Mouse (Mus musculus) liver, embryonic 14.5 days (tissue): Measurements from ENCODE around the gene Itih3. TPM values are rescaled to one million over a fixed set of nuclear protein-coding genes. Genes with fewer than 3 reads are reported as not detected.
A peak's percentile ranks its signal among the peaks of the same experiment; 100 is the strongest.

Source experiments
- ATAC-seq: fragments of 200-750 bp; cut with Nextera tagmentation; 2 replicates; pipeline ENCODE4 v1.8.0; 2017; ENCODE audit warnings: moderate number of reproducible peaks, mild to moderate bottlenecking, moderate library complexity; ENCODE audit not compliant: insufficient read depth
- DNase-seq, 3 experiments: peaks; one replicate each; pipeline ENCODE4 v3.0.0-alpha.2; 2012 to 2013; ENCODE audit warnings: low read depth in 3 of 3, low spot score in 3 of 3
- H3K27ac ChIP-seq: fragments of 300-500 bp; sonication (generic); 2 replicates; pipeline ENCODE4 v1.5.1; 2014; ENCODE audit warnings: moderate library complexity, mild to moderate bottlenecking, control low read depth, inconsistent platforms
- H3K27me3 ChIP-seq: fragments of 300-500 bp; sonication (generic); 2 replicates; pipeline ENCODE4 v1.6.1; 2014; ENCODE audit warnings: mild to moderate bottlenecking, low read length, moderate library complexity; ENCODE audit not compliant: control insufficient read depth, insufficient read depth
- H3K36me3 ChIP-seq: fragments of 300-500 bp; sonication (generic); replicated peaks from 2 replicates; pipeline ENCODE4 v1.6.1; 2014; ENCODE audit warnings: low read depth; ENCODE audit not compliant: control insufficient read depth, insufficient read depth
- H3K4me1 ChIP-seq, 2 experiments: fragments of 200-500 bp in 1 of 2; fragments of 300-500 bp in 1 of 2; sonication (generic) in 1 of 2; replicated peaks; 2 replicates each; pipeline ENCODE4 v1.6.1; 2012 to 2014; ENCODE audit warnings: antibody characterized with exemption in 1 of 2, inconsistent platforms in 1 of 2, low read length in 1 of 2; ENCODE audit not compliant: control insufficient read depth in 2 of 2, insufficient read depth in 2 of 2
- H3K4me2 ChIP-seq: fragments of 300-500 bp; sonication (generic); 2 replicates; pipeline ENCODE4 v1.6.1; 2014; ENCODE audit warnings: low read depth, mild to moderate bottlenecking, control low read depth, moderate library complexity
- H3K4me3 ChIP-seq, 2 experiments: fragments of 200-500 bp in 1 of 2; fragments of 300-500 bp in 1 of 2; sonication (generic) in 1 of 2; 2 replicates each; pipeline ENCODE4 v1.5.1; 2012 to 2014; ENCODE audit warnings: low read depth in 2 of 2, low read length in 2 of 2, mild to moderate bottlenecking in 2 of 2, control low read depth in 1 of 2, inconsistent platforms in 1 of 2, moderate library complexity in 1 of 2; ENCODE audit not compliant: insufficient read depth in 1 of 2
- H3K9ac ChIP-seq: fragments of 300-500 bp; sonication (generic); replicated peaks from 2 replicates; pipeline ENCODE4 v1.6.1; 2014; ENCODE audit warnings: mild to moderate bottlenecking, control low read depth, moderate library complexity
- H3K9me3 ChIP-seq: fragments of 300-500 bp; sonication (generic); 2 replicates; pipeline ENCODE4 v1.6.1; 2016; ENCODE audit warnings: low read length, mixed read lengths; ENCODE audit not compliant: control insufficient read depth
- CTCF ChIP-seq: IDR thresholded peaks from 2 replicates; pipeline ENCODE4 v1.5.1; 2016; ENCODE audit warnings: antibody characterized with exemption, low read depth, control low read depth
- EP300 ChIP-seq: IDR thresholded peaks from 2 replicates; pipeline ENCODE4 v1.6.1; 2016; ENCODE audit warnings: antibody characterized with exemption, low read depth
- WGBS: fragments of 180-500 bp; shearing (Covaris S2); extraction: QIAGEN DNeasy Blood & Tissue Kit; methylation state at CpG from one replicate; pipeline ENCODE4 v1.1.7; 2014; ENCODE audit not compliant: insufficient replicate concordance; 5-methylcytosine and 5-hydroxymethylcytosine counted together
- polyA plus RNA-seq, 2 experiments: library from polyadenylated mRNA; depleted of rRNA in 1 of 2; stranded (reverse) in 1 of 2; unstranded in 1 of 2; fragments of >200 nt; fragmentation: Nextera tagmentation in 1 of 2; extraction: Ambion mirVana in 1 of 2; gene quantifications; 2 replicates each; pipeline versions ENCODE4 v1.2.1 to v1.2.3; 2012 to 2014

Itih3 gene
- polyA plus RNA-seq, 2 experiments, result 152 to 275 TPM

DNA sequence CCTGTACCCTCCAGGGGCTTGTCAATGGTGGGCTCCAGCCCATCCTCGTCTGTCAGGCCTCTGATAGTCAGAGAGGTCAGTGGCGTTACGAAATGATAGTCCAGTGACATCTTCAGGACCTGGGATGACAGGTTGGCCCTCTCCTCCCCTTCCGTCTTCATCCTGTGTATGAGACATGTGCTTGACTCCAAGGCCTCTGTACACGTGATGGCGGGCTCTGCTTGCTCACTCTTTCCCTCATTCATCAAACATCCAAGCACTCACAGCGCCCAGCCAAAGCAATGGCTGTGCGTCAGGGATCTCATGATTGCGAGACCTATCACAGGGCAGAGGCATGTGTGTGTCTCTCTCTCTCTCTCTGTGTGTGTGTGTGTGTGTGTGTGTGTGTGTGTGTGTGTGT lies 9.8 kb upstream of the Itih3 start:
- Histone ChIP-seq H3K36me3 (no peaks in the 10 kb centered on the region), H3K9me3 (no peaks in the 10 kb centered on the region), H3K4me3 (no peak overlapping the region), H3K4me1 (no peaks in the 10 kb centered on the region), H3K27me3 (no peaks in the 10 kb centered on the region), H3K9ac (no peak overlapping the region), H3K4me2 (no peak overlapping the region), H3K27ac (no peak overlapping the region)
- DNase-seq (no peak), ATAC-seq (no peak)
- WGBS, result 79% methylated on average over 9 of the region's 9 CpGs
- TF ChIP-seq CTCF (no peak), EP300 (no peak)

- H3K27me3 ChIP-seq, result no peaks in the 10 kb centered on the region
- ATAC-seq, result no peak
- H3K4me3 ChIP-seq, result no peak overlapping the region
- TF ChIP-seq EP300, result no peak
- no peak for TF ChIP-seq CTCF
- H3K4me2 ChIP-seq, result no peak overlapping the region
- 65% methylated on average over 4 of the region's 4 CpGs for WGBS
- no peaks in the 10 kb centered on the region for H3K9me3 ChIP-seq
- no peak overlapping the region for H3K9ac ChIP-seq
- no peaks in the 10 kb centered on the region for H3K36me3 ChIP-seq
- no peaks in the 10 kb centered on the region for H3K4me1 ChIP-seq
- no peak overlapping the region for H3K27ac ChIP-seq
- no peak for DNase-seq
Observed at GRCm38 (mm10) chr14:30930386-30930785, 6.8 kb upstream of the Itih3 start.

- H3K4me1 ChIP-seq, result peaks cover 0 to 6% of the 10 kb centered on the region in 2 experiments; a peak in 2 of 4 replicates
- no peak for TF ChIP-seq EP300
- no peak for TF ChIP-seq CTCF
- 59% methylated on average over 3 of the region's 3 CpGs for WGBS
- no peak overlapping the region for H3K27ac ChIP-seq
- H3K36me3 ChIP-seq, result no peaks in the 10 kb centered on the region
- DNase-seq (no peak), ATAC-seq (no peak)
- no peaks in the 10 kb centered on the region for H3K9me3 ChIP-seq
- no peaks in the 10 kb centered on the region for H3K27me3 ChIP-seq
- H3K9ac ChIP-seq, result no peak overlapping the region
- H3K4me3 ChIP-seq, result no peak overlapping the region
- no peak overlapping the region for H3K4me2 ChIP-seq
Observed at GRCm38 (mm10) chr14:30925492-30925891, 1.9 kb upstream of the Itih3 start.

GRCm38 (mm10) chr14:30922053-30922670 lies 1.4 kb downstream of the Itih3 start:
- 46% methylated on average over 8 of the region's 8 CpGs for WGBS
- Histone ChIP-seq H3K4me2 (peak overlapping the region; percentile 31), H3K9ac (no peak overlapping the region), H3K4me3 (peak overlapping the region; percentile 6 to 48; a peak in 2 of 4 replicates), H3K27me3 (no peaks in the 10 kb centered on the region), H3K36me3 (no peaks in the 10 kb centered on the region), H3K27ac (no peak overlapping the region), H3K9me3 (no peaks in the 10 kb centered on the region), H3K4me1 (peaks cover 0 to 6% of the 10 kb centered on the region in 2 experiments; a peak in 2 of 4 replicates)
- TF ChIP-seq CTCF (no peak), EP300 (no peak)
- DNase-seq (no peak), ATAC-seq (no peak)

DNA sequence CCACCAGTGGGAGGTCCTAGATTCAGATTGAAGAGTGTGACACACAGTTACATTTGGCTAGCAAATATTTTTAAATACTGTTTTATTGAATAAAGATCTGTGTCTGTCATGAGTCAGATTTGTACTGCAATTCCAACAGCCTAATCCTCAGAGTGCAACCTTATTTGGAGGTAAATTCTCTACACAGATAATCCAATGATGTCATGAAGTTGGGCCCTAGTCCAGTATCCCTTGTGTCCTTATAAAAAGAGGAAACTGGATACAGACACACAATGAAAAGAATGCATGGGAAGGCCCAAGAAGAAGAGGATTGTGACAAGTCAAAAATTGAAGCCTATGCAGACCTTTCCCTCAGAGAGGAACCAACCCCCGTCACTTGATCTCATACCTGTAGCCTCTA lies 7.0 kb downstream of the Itih3 start:
- DNase-seq (no peak), ATAC-seq (no peak)
- H3K4me2 ChIP-seq, result no peak overlapping the region
- no peaks in the 10 kb centered on the region for H3K9me3 ChIP-seq
- no peak overlapping the region for H3K4me3 ChIP-seq
- no peaks in the 10 kb centered on the region for H3K27me3 ChIP-seq
- H3K4me1 ChIP-seq, result peaks cover 0 to 3% of the 10 kb centered on the region in 2 experiments; a peak in 2 of 4 replicates
- no peak for TF ChIP-seq CTCF
- no peak for TF ChIP-seq EP300
- no peaks in the 10 kb centered on the region for H3K36me3 ChIP-seq
- no peak overlapping the region for H3K9ac ChIP-seq
- 69% methylated on average over 1 of the region's 1 CpGs for WGBS
- no peak overlapping the region for H3K27ac ChIP-seq
